Mouse (Mus musculus) hindbrain, postnatal 0 days (tissue): ENCODE measurements around the gene Fetub. TPM values are rescaled to one million over a fixed set of nuclear protein-coding genes. Genes with fewer than 3 reads are reported as not detected.
A peak's percentile ranks its signal among the peaks of the same experiment; 100 is the strongest.
"Not testable (repeated sequence)": the region's sequence is repeated elsewhere in the genome, so short reads cannot be mapped to it uniquely, and the experiment has no call there.

Experiments
- ATAC-seq: fragments of 200-750 bp; cut with Nextera tagmentation; 2 replicates; pipeline ENCODE4 v1.8.0; 2017; ENCODE audit warnings: mild to moderate bottlenecking, moderate TSS enrichment, moderate library complexity
- DNase-seq: peaks from one replicate; pipeline ENCODE4 v3.0.0-alpha.2; 2015; ENCODE audit warnings: low spot score
- H3K27ac ChIP-seq: fragments of 300-500 bp; sonication (generic); 2 replicates; pipeline ENCODE4 v1.5.1; 2014; ENCODE audit warnings: mild to moderate bottlenecking
- H3K27me3 ChIP-seq: fragments of 300-500 bp; sonication (generic); 2 replicates; pipeline ENCODE4 v1.6.1; 2014; ENCODE audit warnings: low read length, mixed read lengths; ENCODE audit not compliant: insufficient read depth
- H3K36me3 ChIP-seq: fragments of 300-500 bp; sonication (generic); 2 replicates; pipeline ENCODE4 v1.6.1; 2014; ENCODE audit warnings: low read length, mixed read lengths; ENCODE audit not compliant: insufficient read depth
- H3K4me1 ChIP-seq: fragments of 300-500 bp; sonication (generic); 2 replicates; pipeline ENCODE4 v1.6.1; 2014; ENCODE audit warnings: antibody characterized with exemption, low read length, mixed read lengths; ENCODE audit not compliant: insufficient read depth
- H3K4me2 ChIP-seq: fragments of 300-500 bp; sonication (generic); 2 replicates; pipeline ENCODE4 v1.6.1; 2014; ENCODE audit warnings: low read depth, mild to moderate bottlenecking, low read length, moderate library complexity, mixed read lengths
- H3K4me3 ChIP-seq: fragments of 300-500 bp; sonication (generic); 2 replicates; pipeline ENCODE4 v1.5.1; 2014; ENCODE audit warnings: low read length
- H3K9ac ChIP-seq: fragments of 300-500 bp; sonication (generic); replicated peaks from 2 replicates; pipeline ENCODE4 v1.6.1; 2014; ENCODE audit warnings: mild to moderate bottlenecking, low read length, moderate library complexity, mixed read lengths
- H3K9me3 ChIP-seq: fragments of 300-500 bp; sonication (generic); 2 replicates; pipeline ENCODE4 v1.6.1; 2016; ENCODE audit warnings: low read length, mixed read lengths
- CTCF ChIP-seq: IDR thresholded peaks from 2 replicates; pipeline ENCODE4 v1.5.1; 2016; ENCODE audit warnings: antibody characterized with exemption, control low read depth, low read depth
- WGBS: fragments of 180-500 bp; shearing (Covaris S2); extraction: QIAGEN DNeasy Blood & Tissue Kit; methylation state at CpG from one replicate; pipeline ENCODE4 v1.1.7; 2014; 5-methylcytosine and 5-hydroxymethylcytosine counted together
- polyA plus RNA-seq: library from polyadenylated mRNA; unstranded; fragments of >200 nt; fragmentation: Nextera tagmentation; extraction: Ambion mirVana; gene quantifications from 2 replicates; pipeline ENCODE4 v1.2.1, GENCODE M21; 2015
- total RNA-seq: library from RNA; depleted of rRNA; stranded (reverse); fragments of >200 nt; gene quantifications from 2 replicates; pipeline ENCODE4 v1.2.3, GENCODE M21; 2014

Gene Fetub
- total and polyA plus RNA-seq, 2 experiments from 2014 or later, result 0.10 TPM; not detected in 1

- WGBS, result 97% methylated on average over 5 of the region's 5 CpGs
- no peak for TF ChIP-seq CTCF
- H3K9me3 ChIP-seq, result no peaks in the 10 kb centered on the region
These were observed 3.6 kb downstream of the Fetub start for GRCm38 (mm10) chr16:22921761-22922160.

GRCm38 (mm10) chr16:22922433-22922832, 4.3 kb downstream of the Fetub start:
- Histone ChIP-seq H3K27me3 (no peaks in the 10 kb centered on the region), H3K4me1 (no peaks in the 10 kb centered on the region), H3K27ac (no peak overlapping the region), H3K9ac (no peak overlapping the region), H3K4me2 (no peak overlapping the region), H3K36me3 (no peaks in the 10 kb centered on the region), H3K4me3 (no peak overlapping the region), H3K9me3 (no peaks in the 10 kb centered on the region)
- ATAC-seq (no peak), DNase-seq (no peak)
- WGBS, result 87% methylated on average over 4 of the region's 4 CpGs
- no peak for TF ChIP-seq CTCF

More at GRCm38 (mm10) chr16:22921761-22922160, 3.6 kb downstream of the Fetub start:
- Histone ChIP-seq H3K27ac (no peak overlapping the region), H3K27me3 (no peaks in the 10 kb centered on the region), H3K4me1 (no peaks in the 10 kb centered on the region), H3K36me3 (no peaks in the 10 kb centered on the region), H3K4me2 (no peak overlapping the region), H3K9ac (no peak overlapping the region), H3K4me3 (no peak overlapping the region)
- DNase-seq, result no peak
- no peak for ATAC-seq

GRCm38 (mm10) chr16:22929575-22929974, 11.4 kb downstream of the Fetub start:
- WGBS, result 33% methylated on average over 6 of the region's 6 CpGs
- no peak for TF ChIP-seq CTCF
- ATAC-seq (peak; percentile 81), DNase-seq (peak; percentile 66)
- no peaks in the 10 kb centered on the region for H3K36me3 ChIP-seq
- H3K27ac ChIP-seq, result no peak overlapping the region
- H3K4me2 ChIP-seq, result no peak overlapping the region
- H3K9ac ChIP-seq, result no peak overlapping the region
- no peak overlapping the region for H3K4me3 ChIP-seq
- no peaks in the 10 kb centered on the region for H3K9me3 ChIP-seq
- no peaks in the 10 kb centered on the region for H3K4me1 ChIP-seq
- H3K27me3 ChIP-seq, result no peaks in the 10 kb centered on the region

GRCm38 (mm10) chr16:22931431-22932200, 13.5 kb downstream of the Fetub start:
- ATAC-seq, result no peak
- no peaks in the 10 kb centered on the region for H3K36me3 ChIP-seq
- no peaks in the 10 kb centered on the region for H3K4me1 ChIP-seq
- H3K9me3 ChIP-seq, result no peaks in the 10 kb centered on the region
- no peak for TF ChIP-seq CTCF
- H3K4me2 ChIP-seq, result no peak overlapping the region
- WGBS, result 87% methylated on average over 11 of the region's 11 CpGs
- H3K9ac ChIP-seq, result no peak overlapping the region
- DNase-seq, result no peak
- no peak overlapping the region for H3K27ac ChIP-seq
- no peaks in the 10 kb centered on the region for H3K27me3 ChIP-seq
- H3K4me3 ChIP-seq, result no peak overlapping the region

- Histone ChIP-seq H3K9ac (no peak overlapping the region), H3K9me3 (peaks cover 2% of the 10 kb centered on the region; the same call in 1 of the 2 replicates), H3K4me3 (no peak overlapping the region), H3K27me3 (no peaks in the 10 kb centered on the region), H3K27ac (no peak overlapping the region), H3K4me1 (no peaks in the 10 kb centered on the region), H3K36me3 (no peaks in the 10 kb centered on the region), H3K4me2 (no peak overlapping the region)
- TF ChIP-seq CTCF, result no peak
- no peak for ATAC-seq
- WGBS, result 92% methylated on average over 12 of the region's 12 CpGs
- no peak for DNase-seq
These were observed 19.5 kb downstream of the Fetub start for GRCm38 (mm10) chr16:22937631-22938030.

GRCm38 (mm10) chr16:22938541-22938940, 20.4 kb downstream of the Fetub start:
- no peak for TF ChIP-seq CTCF
- no peak overlapping the region for H3K27ac ChIP-seq

GRCm38 (mm10) chr16:22939120-22939695, 21.1 kb downstream of the Fetub start:
- ATAC-seq, result no peak
- Histone ChIP-seq H3K27ac (no peak overlapping the region), H3K9ac (no peak overlapping the region), H3K36me3 (no peaks in the 10 kb centered on the region), H3K27me3 (no peaks in the 10 kb centered on the region), H3K4me3 (no peak overlapping the region), H3K4me1 (no peaks in the 10 kb centered on the region), H3K4me2 (no peak overlapping the region), H3K9me3 (peaks cover 2% of the 10 kb centered on the region; the same call in 1 of the 2 replicates)
- no peak for TF ChIP-seq CTCF
- DNase-seq, result no peak
- 82% methylated on average over 8 of the region's 8 CpGs for whole genome bisulfite sequencing

More at GRCm38 (mm10) chr16:22938541-22938940, 20.4 kb downstream of the Fetub start:
- no peak overlapping the region for H3K4me2 ChIP-seq
- WGBS, result 75% methylated on average over 2 of the region's 2 CpGs
- DNase-seq (no peak), ATAC-seq (no peak)
- H3K4me3 ChIP-seq, result no peak overlapping the region
- no peaks in the 10 kb centered on the region for H3K27me3 ChIP-seq
- H3K9ac ChIP-seq, result no peak overlapping the region
- no peaks in the 10 kb centered on the region for H3K4me1 ChIP-seq
- no peaks in the 10 kb centered on the region for H3K36me3 ChIP-seq
- H3K9me3 ChIP-seq, result peaks cover 2% of the 10 kb centered on the region; the same call in 1 of the 2 replicates

GRCm38 (mm10) chr16:22941825-22942476, 23.8 kb downstream of the Fetub start:
- not testable (repeated sequence) for H3K27me3 ChIP-seq, H3K4me1 ChIP-seq, H3K4me3 ChIP-seq, H3K9me3 ChIP-seq, ATAC-seq, H3K36me3 ChIP-seq, DNase-seq, H3K27ac ChIP-seq, H3K9ac ChIP-seq, H3K4me2 ChIP-seq
